Mouse (Mus musculus): ENCODE data around the gene Slc2a3.

DNA sequence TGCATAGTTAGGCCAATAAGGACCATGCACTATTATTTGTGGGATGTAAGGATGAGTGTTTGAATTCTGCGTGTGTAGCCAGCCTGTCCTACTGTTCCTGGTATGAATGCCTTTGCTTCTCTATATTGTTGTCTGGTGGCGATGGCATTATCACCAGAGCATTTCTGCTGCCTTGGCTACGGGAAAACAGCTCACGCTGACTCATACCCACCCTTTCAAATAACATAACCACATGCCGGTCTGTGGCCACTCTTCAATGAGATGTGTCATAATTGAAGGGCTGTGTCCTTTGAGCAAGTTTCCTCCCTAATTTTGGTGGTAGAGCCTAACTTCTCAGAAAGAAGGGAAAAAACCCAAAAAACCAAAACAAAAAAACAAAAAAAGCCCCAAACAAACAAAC, 42.7 kb downstream of the Slc2a3 start:
- no peak for TF ChIP-seq CTCF (IDR thresholded peaks at IDR 0.05; ENCODE audit: low read depth, low read length)
- no peak for TF ChIP-seq GATA1 (IDR thresholded peaks at IDR 0.05; ENCODE audit: borderline replicate concordance, low read length)

Data from G1E (cell line).